Mouse (Mus musculus) embryonic fibroblast, embryonic 13.5 days (primary cell): ENCODE data around the gene Xpot.

Source experiments
- CTCF ChIP-seq: IDR thresholded peaks from 2 replicates; pipeline ENCODE4 v1.5.1; 2011; ENCODE audit warnings: mild to moderate bottlenecking, control low read depth, low read length, moderate library complexity, borderline replicate concordance; ENCODE audit not compliant: insufficient read depth
- POLR2A ChIP-seq: IDR thresholded peaks from 2 replicates; pipeline ENCODE4 v1.6.1; 2011; ENCODE audit warnings: low read depth, mild to moderate bottlenecking, control low read depth, low read length, moderate library complexity

DNA sequence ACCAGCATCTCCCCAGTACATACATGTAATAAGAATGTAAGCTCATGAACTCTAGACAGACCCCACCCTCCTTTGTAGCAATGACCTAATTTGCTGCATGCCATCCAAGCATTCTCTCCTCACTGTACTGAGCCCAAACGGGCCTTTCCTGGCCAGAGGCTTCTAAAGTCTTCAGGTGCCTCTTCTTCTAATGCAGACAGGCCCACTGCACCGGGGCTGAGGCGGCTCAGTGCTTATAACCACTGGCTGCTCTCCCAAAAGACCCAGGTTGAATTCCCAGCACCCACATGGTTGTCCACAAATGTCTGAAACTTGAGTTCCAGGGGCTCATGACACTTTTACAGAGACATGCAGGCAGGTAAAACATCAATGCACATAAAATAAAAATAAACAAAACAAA is 55.1 kb downstream of the Xpot start:
- TF ChIP-seq POLR2A (no peak), CTCF (no peak)
